Mouse (Mus musculus) adrenal gland, adult 2 months (tissue): ENCODE measurements at regions not wholly inside any gene's neighbourhood (a gene's known extent, or its start where the extent isn't known, plus 50 kb on each side); places are given as distances from the start of the nearest gene placed in this dataset.

Source experiments
- microRNA-seq, 2 experiments: library from miRNA; unstranded; fragments of <30 nt; microRNA quantifications; one replicate each; pipeline ENCODE4 v1.2.0; 2021

Small RNA genes lying in the stretch of these regions (microRNA-seq; reads per million reads assigned to microRNA genes)
- gene Gm22234 (0 reads per million in 2 experiments), gene Gm25297 (0 reads per million in 2 experiments)
